Mouse (Mus musculus) c-Kit-negative CD71-positive TER-119-positive erythroid progenitor cells, embryonic 14.5 days (primary cell): ENCODE measurements around the gene Shisa5.

Experiments
- DNase-seq: peaks from one replicate; pipeline ENCODE4 v3.0.0-alpha.2; 2013; ENCODE audit warnings: low read depth, low spot score

The Shisa5 gene

GRCm38 (mm10) chr9:109022866-109023685 lies 15.3 kb upstream of the Shisa5 start:
- no peak for DNase-seq

DNA sequence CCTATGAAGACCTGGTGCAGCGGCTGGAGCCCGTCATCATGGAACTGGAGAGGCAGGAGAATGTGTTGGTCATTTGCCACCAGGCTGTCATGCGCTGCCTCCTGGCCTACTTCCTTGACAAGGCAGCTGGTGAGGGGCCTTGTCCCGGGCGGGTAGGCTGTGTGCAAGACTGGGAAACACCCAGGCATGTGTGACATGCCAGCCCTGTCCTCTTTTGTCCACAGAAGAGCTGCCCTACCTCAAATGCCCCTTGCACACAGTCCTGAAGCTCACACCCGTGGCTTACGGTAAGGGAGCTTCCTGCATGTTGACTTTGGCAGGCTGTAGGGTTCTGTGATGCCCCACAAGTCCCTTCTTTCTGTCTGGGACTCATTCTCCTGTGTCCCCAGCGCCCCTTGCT lies 10.8 kb upstream of the Shisa5 start:
- no peak for DNase-seq

DNA sequence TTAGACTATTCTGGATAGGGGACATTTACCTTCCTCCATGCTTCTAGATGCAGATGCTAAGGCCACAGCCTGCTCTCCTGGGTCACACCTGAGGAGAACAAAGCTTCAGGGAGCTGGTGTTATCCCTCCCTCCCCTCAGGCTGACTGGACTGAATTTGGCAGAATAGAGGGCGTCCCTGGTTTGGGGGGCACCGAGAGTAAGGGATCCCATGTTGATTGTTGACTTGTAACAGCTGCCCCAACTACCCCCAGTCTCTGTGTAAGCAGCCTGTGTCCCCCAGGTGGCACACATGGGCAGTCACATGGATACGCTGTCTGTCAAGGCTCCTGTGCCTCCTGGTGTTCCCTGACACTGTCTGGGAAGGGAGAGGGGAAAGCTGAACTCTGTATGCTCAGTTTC lies 9.9 kb upstream of the Shisa5 start:
- DNase-seq: no peak

- DNase-seq: no peak
Measured at GRCm38 (mm10) chr9:109028919-109029318, 9.4 kb upstream of the Shisa5 start.

DNA sequence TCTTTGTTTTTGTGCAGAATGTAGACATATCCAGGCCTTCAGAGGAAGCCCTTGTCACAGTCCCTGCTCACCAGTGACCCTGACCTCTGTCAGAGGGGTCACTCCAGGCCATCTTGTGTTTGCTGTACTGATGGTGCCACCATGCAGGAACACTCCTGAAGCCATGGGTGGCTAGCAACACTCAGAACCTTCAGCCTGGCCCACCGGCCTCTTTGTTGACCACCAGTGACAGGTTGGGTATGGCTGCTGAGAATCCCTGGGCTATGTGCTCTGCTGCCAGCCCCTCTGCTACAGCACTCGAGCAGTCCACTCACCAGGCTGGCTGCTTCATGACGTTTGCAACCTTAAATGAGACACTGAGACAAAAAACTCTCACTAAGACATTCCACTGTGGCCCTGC lies 8.1 kb upstream of the Shisa5 start:
- DNase-seq: no peak

GRCm38 (mm10) chr9:109031001-109031400 lies 7.4 kb upstream of the Shisa5 start:
- DNase-seq: no peak

DNA sequence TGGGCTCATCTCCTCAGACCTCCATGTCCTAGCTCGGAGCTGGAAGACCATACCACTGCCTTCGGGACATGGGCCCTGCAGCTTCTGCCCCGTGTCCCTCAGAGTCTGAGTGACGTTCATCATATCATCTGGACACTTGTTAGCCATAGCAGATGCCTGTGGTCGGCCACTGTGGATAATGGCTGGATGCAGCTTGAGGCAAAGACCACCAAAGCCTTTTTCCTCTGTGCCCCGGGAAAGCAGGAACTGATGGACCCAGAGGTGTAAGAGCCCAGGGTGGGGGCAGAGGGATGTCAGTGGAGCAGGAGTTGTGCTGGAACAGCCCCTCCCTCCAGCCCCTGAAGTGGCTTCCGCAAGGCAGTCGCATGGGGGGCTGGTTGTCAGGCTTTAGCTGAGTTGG lies 6.7 kb upstream of the Shisa5 start:
- DNase-seq: no peak

GRCm38 (mm10) chr9:109032435-109032834 lies 5.9 kb upstream of the Shisa5 start:
- no peak for DNase-seq

GRCm38 (mm10) chr9:109038901-109039364 lies 568 bp downstream of the Shisa5 start:
- DNase-seq: no peak

DNA sequence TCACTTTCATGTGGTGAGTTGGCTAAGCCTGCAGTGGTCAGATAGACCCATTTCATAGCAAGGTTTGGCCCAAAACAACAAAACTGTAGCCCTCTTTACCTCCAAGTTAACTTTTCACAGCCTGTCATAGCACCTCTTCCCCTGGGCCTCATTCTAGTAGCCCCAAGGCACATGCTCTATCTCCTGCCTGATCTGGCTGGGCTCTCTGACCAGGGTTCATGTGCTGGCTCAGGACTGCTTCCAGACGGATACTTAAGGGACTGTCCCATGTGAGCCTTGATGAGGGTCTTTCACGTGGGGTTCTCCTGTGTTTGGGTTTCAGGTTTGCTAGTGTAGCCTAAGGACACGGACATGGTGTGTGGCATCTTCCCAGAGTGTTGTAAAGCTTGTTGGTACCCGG lies 1.3 kb downstream of the Shisa5 start:
- DNase-seq: no peak

- DNase-seq: no peak
Measured at GRCm38 (mm10) chr9:109040216-109040615, 1.9 kb downstream of the Shisa5 start.

DNA sequence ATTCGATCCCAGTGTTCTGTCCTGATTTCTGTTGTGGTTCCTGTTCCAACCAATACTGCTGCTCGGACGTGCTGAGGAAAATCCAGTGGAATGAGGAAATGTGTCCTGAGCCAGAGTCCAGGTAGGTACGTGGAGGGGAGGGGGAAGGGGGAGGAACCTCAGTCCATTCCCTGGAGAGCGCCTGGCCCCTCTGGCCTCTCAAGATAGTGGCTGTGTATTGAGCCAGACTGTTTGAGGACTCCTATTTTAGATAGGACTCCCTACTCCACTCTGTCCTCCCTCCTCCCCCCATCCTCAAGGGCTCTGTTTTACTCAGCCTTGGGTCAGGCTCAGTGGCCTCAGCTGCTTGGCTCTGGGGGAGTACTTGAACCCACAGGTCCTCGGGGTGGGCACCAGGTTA lies 2.5 kb downstream of the Shisa5 start:
- no peak for DNase-seq

GRCm38 (mm10) chr9:109041351-109041750 lies 3.0 kb downstream of the Shisa5 start:
- DNase-seq: no peak

DNA sequence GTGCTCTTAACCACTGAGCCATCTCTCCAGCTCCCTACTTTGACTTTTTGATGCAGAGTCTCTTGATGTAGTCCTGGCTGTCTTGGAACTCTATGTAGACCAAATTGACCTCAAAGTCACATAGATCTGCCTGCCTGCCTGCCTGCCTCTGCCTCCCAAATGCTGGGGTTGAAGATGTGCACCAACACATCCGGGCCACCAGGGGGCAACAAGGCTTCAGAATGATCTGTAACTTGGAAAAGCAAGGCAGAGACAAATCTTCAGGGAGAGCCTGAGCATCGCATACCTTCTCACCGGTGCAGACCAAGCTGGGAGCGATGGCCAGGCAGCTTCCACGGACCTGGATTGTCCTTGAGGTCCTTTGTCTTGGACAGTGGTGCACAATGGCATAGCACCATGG lies 7.9 kb downstream of the Shisa5 start:
- peak; percentile 15 for DNase-seq

- DNase-seq: no peak
Measured at GRCm38 (mm10) chr9:109049316-109049715, 11.0 kb downstream of the Shisa5 start.

DNA sequence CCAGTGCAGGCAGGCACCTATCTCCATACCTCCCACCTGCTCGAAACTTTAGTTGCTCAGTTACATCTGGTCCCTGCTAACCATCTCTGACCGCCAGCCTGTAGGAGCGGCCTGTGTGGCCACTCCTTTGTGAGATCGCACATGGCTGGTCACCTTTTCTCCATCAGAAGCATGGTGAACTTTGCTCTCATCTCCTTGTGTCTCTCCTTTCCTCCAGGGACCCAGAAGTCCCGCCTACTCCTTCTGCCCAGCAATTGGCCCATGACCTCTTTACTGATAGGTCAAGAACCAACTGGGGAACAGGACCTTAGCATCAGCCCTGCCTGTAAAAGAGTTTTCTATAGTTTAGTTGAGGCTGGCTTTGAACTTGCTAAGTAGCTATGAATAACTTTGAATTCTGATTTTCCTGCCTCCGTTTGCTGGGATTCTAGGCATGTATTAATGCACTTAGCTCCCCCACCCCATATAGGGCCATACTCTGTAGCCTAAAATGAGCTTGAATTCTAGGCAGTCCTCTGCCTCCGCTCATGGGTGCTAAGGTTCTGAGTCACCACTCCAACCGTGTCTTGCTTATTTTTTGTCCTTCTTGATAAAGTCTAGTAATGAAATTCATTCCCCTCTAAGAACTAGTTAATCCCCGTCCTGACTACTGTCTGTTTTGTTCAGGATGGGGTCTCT lies 11.8 kb downstream of the Shisa5 start:
- DNase-seq: no peak

DNA sequence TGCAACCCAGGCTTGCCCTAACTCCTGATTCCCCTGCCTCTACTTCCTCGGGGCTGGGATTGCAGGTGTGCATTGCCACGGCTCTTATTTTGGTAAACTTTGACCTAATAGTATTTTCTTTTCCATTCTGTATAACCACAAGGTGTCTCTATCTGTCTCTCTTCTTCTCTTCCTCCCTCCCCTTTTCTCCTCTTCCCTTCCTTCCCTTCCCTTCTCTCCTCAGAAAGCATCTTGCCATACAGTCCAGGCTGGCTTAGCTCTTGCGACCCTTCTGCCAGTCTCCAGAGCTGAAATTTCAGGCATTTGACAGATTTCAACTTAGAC lies 12.3 kb downstream of the Shisa5 start:
- DNase-seq: no peak

GRCm38 (mm10) chr9:109051011-109051501 lies 12.7 kb downstream of the Shisa5 start:
- DNase-seq: no peak

- no peak for DNase-seq
Measured at GRCm38 (mm10) chr9:109051651-109052489, 13.5 kb downstream of the Shisa5 start.

- no peak for DNase-seq
Measured at GRCm38 (mm10) chr9:109052490-109053260, 14.3 kb downstream of the Shisa5 start.

DNA sequence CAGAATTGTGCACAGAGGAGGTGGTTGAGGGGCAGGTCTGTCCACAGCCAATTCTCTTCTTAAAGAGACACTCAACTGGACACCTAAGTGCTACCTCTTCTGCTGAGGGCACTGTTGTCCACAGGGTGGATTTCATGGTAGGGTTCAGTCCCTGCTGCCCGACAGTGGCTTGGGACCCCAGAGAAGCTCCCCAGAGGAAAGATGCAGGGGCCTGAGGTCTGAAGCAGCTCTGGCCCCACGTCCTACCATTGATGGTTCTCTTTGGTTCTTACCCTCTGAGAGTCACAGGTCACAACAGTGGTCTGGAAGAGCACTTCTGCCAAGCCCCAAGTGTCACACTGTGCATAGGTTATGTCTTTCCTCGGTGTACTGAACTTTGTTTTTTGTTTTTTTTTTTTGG lies 15.0 kb downstream of the Shisa5 start:
- no peak for DNase-seq
